1 mouse cellular context compared by ENCODE assay signal in the genomic region with DNA sequence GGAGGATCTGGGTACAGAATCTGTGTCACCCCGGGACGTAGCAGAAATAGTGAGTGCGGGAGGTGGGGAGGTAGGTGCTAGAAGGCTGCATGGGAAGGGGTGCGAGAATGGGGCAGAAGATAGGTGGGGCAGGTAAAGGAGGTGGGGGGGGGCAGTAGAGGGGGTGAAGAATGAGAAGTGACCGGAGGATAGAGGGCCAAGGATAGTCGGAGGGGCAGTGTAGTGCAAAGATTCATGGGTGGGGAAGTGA.
TF ChIP-seq lines count a peak whose summit lies in the region.

No protein-coding gene starts in this region.

TF ChIP-seq in MEL, 35 proteins besides CTCF, POLR2A, EP300 and RAD21:
- no peak for TF ChIP-seq ZC3H11A (IDR thresholded peaks at IDR 0.05; ENCODE audit: low read depth, low read length)
- no peak for TF ChIP-seq SIN3A (IDR thresholded peaks at IDR 0.05; ENCODE audit: low read length)
- no peak for TF ChIP-seq JUND (IDR thresholded peaks at IDR 0.05; ENCODE audit: low read depth, low read length)
- TF ChIP-seq E2F4 (IDR thresholded peaks at IDR 0.05; ENCODE audit: borderline replicate concordance, low read depth, low read length) = no peak
- no peak for TF ChIP-seq NELFE (IDR thresholded peaks at IDR 0.05; ENCODE audit: low read depth, low read length)
- no peak for TF ChIP-seq SMC3 (IDR thresholded peaks at IDR 0.05; ENCODE audit: low read depth, low read length)
- TF ChIP-seq TBP (IDR thresholded peaks at IDR 0.05; ENCODE audit: low read depth, low read length) = no peak
- no peak for TF ChIP-seq HCFC1 (IDR thresholded peaks at IDR 0.05; ENCODE audit: low read depth, low read length)
- no peak for TF ChIP-seq USF2 (IDR thresholded peaks at IDR 0.05; ENCODE audit: borderline replicate concordance in 1 of 2, insufficient read depth in 1 of 2, low read depth in 1 of 2, low read length in 2 of 2)
- TF ChIP-seq NRF1 (IDR thresholded peaks at IDR 0.05; ENCODE audit: insufficient read depth, low read depth, low read length, poor library complexity, severe bottlenecking) = no peak
- no peak for TF ChIP-seq POLR2AphosphoS5 (IDR thresholded peaks at IDR 0.05; ENCODE audit: borderline replicate concordance, low read depth, low read length)
- no peak for TF ChIP-seq USF1 (IDR thresholded peaks at IDR 0.05; ENCODE audit: low read depth, low read length)
- no peak for TF ChIP-seq ZMIZ1 (IDR thresholded peaks at IDR 0.05; ENCODE audit: low read depth, low read length)
- TF ChIP-seq GATA1 (IDR thresholded peaks at IDR 0.05; ENCODE audit: low read depth, low read length) = no peak
- TF ChIP-seq ETS1 (IDR thresholded peaks at IDR 0.05; ENCODE audit: low read depth, low read length) = no peak
- no peak for TF ChIP-seq MEF2A (IDR thresholded peaks at IDR 0.05; ENCODE audit: extremely low read depth, insufficient replicate concordance, low read depth, low read length, poor library complexity, severe bottlenecking)
- no peak for TF ChIP-seq MAFK (IDR thresholded peaks at IDR 0.05; ENCODE audit: borderline replicate concordance, low read depth, low read length)
- TF ChIP-seq MYB (IDR thresholded peaks at IDR 0.05; ENCODE audit: low read depth, low read length) = no peak
- TF ChIP-seq TCF12 (IDR thresholded peaks at IDR 0.05; ENCODE audit: low read depth, low read length) = no peak
- TF ChIP-seq ELF1 (IDR thresholded peaks at IDR 0.05; ENCODE audit: low read depth, low read length) = no peak
